Mouse (Mus musculus) MEL (cell line): ENCODE measurements around the gene Fcho1. TPM values are rescaled to one million over a fixed set of nuclear protein-coding genes. Genes with fewer than 3 reads are reported as not detected.

Source experiments
- DNase-seq: peaks from one replicate; pipeline ENCODE4 v3.0.0; 2011; ENCODE audit warnings: low read depth, low spot score
- H3K27ac ChIP-seq: 2 replicates; pipeline ENCODE4 v1.5.1; 2012; ENCODE audit warnings: low read depth, mild to moderate bottlenecking, control low read depth, low read length, moderate library complexity; ENCODE audit not compliant: control insufficient read depth
- H3K27me3 ChIP-seq, 2 experiments: fragments of 150-350 bp in 1 of 2; sonication (generic) in 1 of 2; 2 replicates each; pipeline ENCODE4 v1.6.1; 2012; ENCODE audit warnings: low read length in 2 of 2, mild to moderate bottlenecking in 2 of 2, improper control_type of control experiment in 1 of 2, moderate library complexity in 1 of 2; ENCODE audit not compliant: insufficient read depth in 2 of 2, control insufficient read depth in 1 of 2
- H3K36me3 ChIP-seq, 2 experiments: 2 replicates each; pipeline ENCODE4 v1.6.1; 2012 to 2014; ENCODE audit warnings: low read length in 2 of 2, improper control_type of control experiment in 1 of 2, inconsistent platforms in 1 of 2, mild to moderate bottlenecking in 1 of 2; ENCODE audit not compliant: insufficient read depth in 2 of 2, control insufficient read depth in 1 of 2
- H3K4me1 ChIP-seq, 2 experiments: fragments of 150-350 bp in 1 of 2; sonication (generic) in 1 of 2; 2 replicates each; pipeline ENCODE4 v1.6.1; 2012; ENCODE audit warnings: low read length in 2 of 2, improper control_type of control experiment in 1 of 2, mild to moderate bottlenecking in 1 of 2; ENCODE audit not compliant: insufficient read depth in 2 of 2, control insufficient read depth in 1 of 2
- H3K4me3 ChIP-seq, 2 experiments: fragments of 150-350 bp in 1 of 2; sonication (generic) in 1 of 2; 2 replicates each; pipeline ENCODE4 v1.5.1; 2012; ENCODE audit warnings: low read depth in 2 of 2, low read length in 2 of 2, mild to moderate bottlenecking in 2 of 2, moderate library complexity in 2 of 2, control low read depth in 1 of 2, improper control_type of control experiment in 1 of 2; ENCODE audit not compliant: control insufficient read depth in 1 of 2, insufficient read depth in 1 of 2
- H3K79me2 ChIP-seq: 2 replicates; pipeline ENCODE4 v1.6.1; 2012; ENCODE audit warnings: mild to moderate bottlenecking, low read length, moderate library complexity; ENCODE audit not compliant: control insufficient read depth, poor library complexity, insufficient read depth
- H3K9ac ChIP-seq: 2 replicates; pipeline ENCODE4 v1.6.1; 2012; ENCODE audit warnings: low read depth, mild to moderate bottlenecking, control low read depth, low read length, moderate library complexity; ENCODE audit not compliant: control insufficient read depth, poor library complexity, severe bottlenecking
- H3K9me3 ChIP-seq: fragments of 150-350 bp; sonication (generic); replicated peaks from 2 replicates; pipeline ENCODE4 v1.6.1; 2012; ENCODE audit warnings: mild to moderate bottlenecking, low read length, improper control_type of control experiment, moderate library complexity; ENCODE audit not compliant: insufficient read depth
- BHLHE40 ChIP-seq: IDR thresholded peaks from 2 replicates; pipeline ENCODE4 v1.6.1; 2012; ENCODE audit warnings: low read depth, mild to moderate bottlenecking, inconsistent platforms, low read length, improper control_type of control experiment, borderline replicate concordance
- CHD1 ChIP-seq: IDR thresholded peaks from 2 replicates; pipeline ENCODE4 v1.6.1; 2012; ENCODE audit warnings: low read depth, mild to moderate bottlenecking, inconsistent platforms, low read length, improper control_type of control experiment
- CTCF ChIP-seq, 3 experiments: IDR thresholded peaks in 2 of 3; conservative IDR thresholded peaks in 1 of 3; 2 replicates each; pipeline ENCODE4 v1.5.1; 2011 to 2012; ENCODE audit warnings: low read length in 3 of 3, low read depth in 2 of 3, mild to moderate bottlenecking in 2 of 3, improper control_type of control experiment in 1 of 3, inconsistent platforms in 1 of 3, mixed read lengths in 1 of 3, moderate library complexity in 1 of 3; ENCODE audit not compliant: control insufficient read depth in 1 of 3, insufficient read depth in 1 of 3, poor library complexity in 1 of 3, severe bottlenecking in 1 of 3
- E2F4 ChIP-seq: IDR thresholded peaks from 2 replicates; pipeline ENCODE4 v1.6.1; 2011; ENCODE audit warnings: low read depth, low read length, improper control_type of control experiment, borderline replicate concordance
- ELF1 ChIP-seq: IDR thresholded peaks from 2 replicates; pipeline ENCODE4 v1.6.1; 2014; ENCODE audit warnings: low read depth, mild to moderate bottlenecking, inconsistent platforms, low read length, improper control_type of control experiment, moderate library complexity
- ETS1 ChIP-seq: IDR thresholded peaks from 2 replicates; pipeline ENCODE4 v1.6.1; 2012; ENCODE audit warnings: low read depth, mild to moderate bottlenecking, inconsistent platforms, low read length, improper control_type of control experiment, moderate library complexity
- GABPA ChIP-seq: IDR thresholded peaks from 2 replicates; pipeline ENCODE4 v1.6.1; 2012; ENCODE audit warnings: low read depth, mild to moderate bottlenecking, inconsistent platforms, low read length, improper control_type of control experiment, moderate library complexity
- HCFC1 ChIP-seq: IDR thresholded peaks from 2 replicates; pipeline ENCODE4 v1.6.1; 2012; ENCODE audit warnings: low read depth, mild to moderate bottlenecking, inconsistent platforms, low read length, improper control_type of control experiment, moderate library complexity
- MAX ChIP-seq: IDR thresholded peaks from 2 replicates; pipeline ENCODE4 v1.6.1; 2011; ENCODE audit warnings: low read length, improper control_type of control experiment
- MAZ ChIP-seq: IDR thresholded peaks from 2 replicates; pipeline ENCODE4 v1.6.1; 2012; ENCODE audit warnings: low read depth, mild to moderate bottlenecking, inconsistent platforms, low read length, improper control_type of control experiment
- NELFE ChIP-seq: IDR thresholded peaks from 2 replicates; pipeline ENCODE4 v1.6.1; 2011; ENCODE audit warnings: low read depth, low read length, improper control_type of control experiment
- POLR2A ChIP-seq, 2 experiments: IDR thresholded peaks; 2 replicates each; pipeline ENCODE4 v1.6.1; 2011 to 2012; ENCODE audit warnings: low read length in 2 of 2, mild to moderate bottlenecking in 2 of 2, control low read depth in 1 of 2, improper control_type of control experiment in 1 of 2, low read depth in 1 of 2, moderate library complexity in 1 of 2; ENCODE audit not compliant: control insufficient read depth in 1 of 2, insufficient read depth in 1 of 2, poor library complexity in 1 of 2
- POLR2AphosphoS2 ChIP-seq: IDR thresholded peaks from 2 replicates; pipeline ENCODE4 v1.6.1; 2011; ENCODE audit warnings: low read length, improper control_type of control experiment
- POLR2AphosphoS5 ChIP-seq: IDR thresholded peaks from 2 replicates; pipeline ENCODE4 v1.6.1; 2012; ENCODE audit warnings: low read depth, borderline replicate concordance, mild to moderate bottlenecking, inconsistent platforms, low read length, moderate library complexity, mixed read lengths
- RAD21 ChIP-seq: IDR thresholded peaks from 2 replicates; pipeline ENCODE4 v1.6.1; 2011; ENCODE audit warnings: mild to moderate bottlenecking, low read depth, low read length, improper control_type of control experiment
- SIN3A ChIP-seq: IDR thresholded peaks from 2 replicates; pipeline ENCODE4 v1.6.1; 2012; ENCODE audit warnings: low read length, improper control_type of control experiment, inconsistent platforms
- SMC3 ChIP-seq: IDR thresholded peaks from 2 replicates; pipeline ENCODE4 v1.6.1; 2011; ENCODE audit warnings: low read depth, low read length, improper control_type of control experiment
- TBP ChIP-seq: IDR thresholded peaks from 2 replicates; pipeline ENCODE4 v1.8.0; 2011; ENCODE audit warnings: low read depth, low read length, improper control_type of control experiment
- TCF12 ChIP-seq: IDR thresholded peaks from 2 replicates; pipeline ENCODE4 v1.6.1; 2014; ENCODE audit warnings: low read depth, mild to moderate bottlenecking, inconsistent platforms, low read length, improper control_type of control experiment, moderate library complexity
- ZC3H11A ChIP-seq: IDR thresholded peaks from 2 replicates; pipeline ENCODE4 v1.6.1; 2012; ENCODE audit warnings: low read depth, mild to moderate bottlenecking, inconsistent platforms, low read length, improper control_type of control experiment
- ZMIZ1 ChIP-seq: IDR thresholded peaks from 2 replicates; pipeline ENCODE4 v1.6.1; 2012; ENCODE audit warnings: low read depth, mild to moderate bottlenecking, inconsistent platforms, low read length, improper control_type of control experiment, moderate library complexity
- polyA plus RNA-seq, 2 experiments: library from polyadenylated mRNA; stranded (reverse) in 1 of 2; unstranded in 1 of 2; fragments of >175 nt in 1 of 2; fragments of >200 nt in 1 of 2; gene quantifications; 2 replicates each; pipeline versions ENCODE4 v1.2.1 to v1.2.4; 2012; ENCODE audit warnings: low replicate concordance in 2 of 2, low read depth in 1 of 2; ENCODE audit not compliant: insufficient read length in 2 of 2, insufficient read depth in 1 of 2, missing spikeins in 1 of 2
- total RNA-seq: library from RNA; depleted of rRNA; stranded (reverse); fragments of 300-350 nt; gene quantifications from 2 replicates; pipeline ENCODE4 v1.2.3, GENCODE M21; 2012

The Fcho1 gene
- total and polyA plus RNA-seq, 3 experiments = 3.7 to 6.8 TPM; not detected in 1

DNA sequence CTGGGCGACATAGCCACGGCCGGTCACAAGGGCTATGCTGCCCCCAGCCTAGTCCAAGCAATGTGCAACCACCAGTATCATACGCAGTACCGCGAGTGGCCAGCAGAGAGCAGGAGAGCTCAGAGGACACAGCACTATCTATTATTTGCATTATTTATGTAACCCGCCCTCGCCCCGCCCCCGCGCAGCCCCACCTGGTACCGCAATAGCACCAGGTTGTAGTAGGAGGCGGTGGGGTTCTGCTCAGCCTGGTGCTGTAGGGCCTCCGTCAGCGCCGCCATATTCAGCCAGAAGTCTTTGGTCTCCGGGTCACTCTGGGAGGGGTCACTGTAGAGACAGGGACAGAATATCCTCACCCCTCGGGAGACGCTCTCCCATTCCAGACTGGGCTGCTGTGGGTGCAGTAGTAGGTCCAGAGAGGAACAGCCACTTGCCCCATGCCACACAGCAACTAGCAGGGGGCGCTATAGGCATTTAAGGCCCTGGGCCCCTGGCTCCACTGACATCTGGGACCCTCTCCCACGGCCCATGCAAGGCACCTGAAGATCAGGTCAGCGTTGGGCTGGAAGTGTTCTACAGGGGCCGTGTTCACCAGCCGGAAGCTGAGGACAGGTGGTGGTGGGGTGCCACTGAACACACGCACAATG is 15.6 kb downstream of the Fcho1 start:
- Histone ChIP-seq H3K4me3 (no peak overlapping the region), H3K27me3 (no peaks in the 10 kb centered on the region), H3K36me3 (no peaks in the 10 kb centered on the region), H3K27ac (no peak overlapping the region), H3K79me2 (no peaks in the 10 kb centered on the region), H3K4me1 (no peaks in the 10 kb centered on the region), H3K9me3 (no peaks in the 10 kb centered on the region), H3K9ac (no peak overlapping the region)
- peak; percentile 33; the same call in 1 of the 2 replicates for TF ChIP-seq HCFC1
- peak; percentile 67 to 86 (median 79) for TF ChIP-seq CTCF (IDR thresholded peaks at IDR 0.05 in 2 of 3, conservative IDR thresholded peaks at IDR 0.05 in 1 of 3; ENCODE audit: control insufficient read depth in 1 of 3, insufficient read depth in 1 of 3, low read depth in 2 of 3, low read length in 3 of 3, poor library complexity in 1 of 3, severe bottlenecking in 1 of 3)
- TF ChIP-seq NELFE = no peak
- TF ChIP-seq SIN3A = peak; percentile 53
- TF ChIP-seq MAX = 0 out of 2 replicates have a peak, but pooled peaks have one; percentile 18
- TF ChIP-seq E2F4 = no peak
- peak; percentile 68 for TF ChIP-seq ZC3H11A
- peak; percentile 72 for TF ChIP-seq RAD21
- no peak for TF ChIP-seq BHLHE40
- TF ChIP-seq SMC3 = peak; percentile 84
- TF ChIP-seq MAZ = 0 out of 2 replicates have a peak, but pooled peaks have one; percentile 47
- DNase-seq = peak; percentile 75

DNA sequence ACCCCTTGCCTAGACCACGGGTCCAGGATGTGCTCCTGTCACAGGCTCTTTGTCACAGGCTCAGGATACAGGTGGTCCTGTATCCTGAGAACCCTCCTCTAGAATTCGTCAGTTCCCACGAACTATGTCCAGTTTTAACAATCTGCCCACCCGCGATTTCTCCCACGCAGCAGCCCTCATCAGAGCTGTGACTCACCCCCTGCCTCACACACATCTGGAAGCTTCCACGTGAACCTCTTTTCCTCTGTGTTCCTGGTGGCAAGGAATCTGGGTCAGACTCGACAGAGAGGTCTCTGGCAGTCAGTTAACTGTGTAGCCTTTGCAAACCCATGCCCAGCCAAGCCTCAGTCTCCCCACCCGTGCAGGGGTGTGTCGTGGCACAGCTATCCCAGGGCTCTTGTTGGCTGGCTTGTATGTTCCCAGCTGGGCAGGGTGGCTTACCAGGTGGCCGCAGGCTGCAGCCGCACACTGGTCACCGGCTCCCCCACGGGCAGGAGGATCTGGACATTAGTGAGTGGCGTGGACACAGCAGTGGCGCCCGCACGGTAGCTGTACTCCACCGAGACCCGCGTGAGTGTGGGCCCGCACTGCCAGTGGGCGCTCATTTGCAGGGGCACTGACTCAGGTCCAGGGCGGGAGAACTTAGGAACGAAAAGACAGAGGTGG is 16.2 kb downstream of the Fcho1 start:
- Histone ChIP-seq H3K27ac (no peak overlapping the region), H3K9me3 (no peaks in the 10 kb centered on the region), H3K4me3 (no peak overlapping the region), H3K27me3 (no peaks in the 10 kb centered on the region), H3K9ac (no peak overlapping the region), H3K4me1 (no peaks in the 10 kb centered on the region), H3K36me3 (no peaks in the 10 kb centered on the region), H3K79me2 (no peaks in the 10 kb centered on the region)
- TF ChIP-seq GABPA = no peak
- TF ChIP-seq TCF12 = no peak
- no peak for TF ChIP-seq ZC3H11A
- no peak for TF ChIP-seq POLR2AphosphoS5
- no peak for TF ChIP-seq POLR2A (IDR thresholded peaks at IDR 0.05; ENCODE audit: control insufficient read depth in 1 of 2, insufficient read depth in 1 of 2, low read depth in 1 of 2, low read length in 2 of 2, poor library complexity in 1 of 2)
- TF ChIP-seq ZMIZ1 = no peak
- TF ChIP-seq ELF1 = no peak
- TF ChIP-seq MAX = no peak
- TF ChIP-seq SIN3A = no peak
- no peak for TF ChIP-seq CHD1
- TF ChIP-seq POLR2AphosphoS2 = no peak
- no peak for TF ChIP-seq RAD21
- TF ChIP-seq TBP = no peak
- no peak for TF ChIP-seq ETS1
- TF ChIP-seq HCFC1 = no peak
- TF ChIP-seq MAZ = no peak
- DNase-seq = no peak
